ENCODE assay signal across 23 mouse cellular contexts in genomic region chr9:75898022-75898421, GRCm38 (mm10).
DNase-seq lines count a peak whose midpoint lies in the region; ATAC-seq and TF ChIP-seq lines count a peak whose summit lies in the region.
"Had no signal": no experiment of that assay in that cellular context is flagged by ENCODE, and none has a peak within 500 bp of the region (broad histone marks: within the 10 kb centered on the region; RNA-seq: fewer than 3 reads in every experiment).

No protein-coding gene starts in this region.

- no peaks in the 10 kb centered on the region for H3K27me3 ChIP-seq in liver, embryonic 12.5 days (replicated peaks)
- H3K27me3 ChIP-seq in liver, postnatal 0 days (ENCODE audit: insufficient read depth, low read length) = no peaks in the 10 kb centered on the region
- no peaks in the 10 kb centered on the region for H3K27me3 ChIP-seq in liver, embryonic 14.5 days (ENCODE audit: control insufficient read depth, insufficient read depth, low read length)
- H3K27me3 ChIP-seq in heart, embryonic 12.5 days (replicated peaks) = no peaks in the 10 kb centered on the region
- H3K27me3 ChIP-seq: CH12.LX; embryonic facial prominence, embryonic 12.5 days; forebrain, embryonic 13.5 days; hindbrain, embryonic 15.5 days had no signal

- H3K9ac ChIP-seq in liver, embryonic 12.5 days = no peak overlapping the region
- H3K9ac ChIP-seq in liver, postnatal 0 days (replicated peaks) = no peak overlapping the region
- H3K9ac ChIP-seq in liver, embryonic 14.5 days (replicated peaks) = no peak overlapping the region; the same call in 1 of the 2 replicates
- H3K9ac ChIP-seq in heart, embryonic 12.5 days = no peak overlapping the region
- H3K9ac ChIP-seq: embryonic facial prominence, embryonic 12.5 days; forebrain, embryonic 13.5 days; forebrain, postnatal 0 days; hindbrain, embryonic 15.5 days had no signal

- WGBS in liver, embryonic 12.5 days (ENCODE audit: insufficient replicate concordance) = 59% methylated on average over 4 of the region's 4 CpGs
- WGBS in liver, postnatal 0 days (ENCODE audit: insufficient replicate concordance) = 68% methylated on average over 4 of the region's 4 CpGs
- whole genome bisulfite sequencing in liver, embryonic 14.5 days (ENCODE audit: insufficient replicate concordance) = 52% methylated on average over 4 of the region's 4 CpGs
- 63% methylated on average over 4 of the region's 4 CpGs for WGBS in heart, embryonic 12.5 days

- H3K4me2 ChIP-seq in liver, embryonic 12.5 days = no peak overlapping the region
- no peak overlapping the region for H3K4me2 ChIP-seq in liver, postnatal 0 days (ENCODE audit: low read depth, low read length)
- H3K4me2 ChIP-seq in liver, embryonic 14.5 days (ENCODE audit: low read depth) = no peak overlapping the region
- H3K4me2 ChIP-seq in heart, embryonic 12.5 days = no peak overlapping the region
- H3K4me2 ChIP-seq: embryonic facial prominence, embryonic 12.5 days; forebrain, embryonic 13.5 days; heart, embryonic 11.5 days; hindbrain, embryonic 15.5 days had no signal

- no peak for TF ChIP-seq CTCF in liver, postnatal 0 days (IDR thresholded peaks at IDR 0.05; ENCODE audit: low read depth)
- TF ChIP-seq CTCF in liver, embryonic 14.5 days (IDR thresholded peaks at IDR 0.05; ENCODE audit: low read depth) = no peak

- H3K4me3 ChIP-seq in liver, embryonic 12.5 days = no peak overlapping the region
- no peak overlapping the region for H3K4me3 ChIP-seq in liver, postnatal 0 days (ENCODE audit: low read depth, low read length)
- no peak overlapping the region for H3K4me3 ChIP-seq in liver, embryonic 14.5 days (ENCODE audit: insufficient read depth in 1 of 2, low read depth in 2 of 2, low read length in 2 of 2)
- no peak overlapping the region for H3K4me3 ChIP-seq in heart, embryonic 12.5 days
- H3K4me3 ChIP-seq: embryonic facial prominence, embryonic 12.5 days; forebrain, embryonic 13.5 days; heart, adult 2 months; hindbrain, embryonic 15.5 days had no signal

- ATAC-seq in CD4-positive, CD25-positive, alpha-beta regulatory T cell, adult 4 months = no peak
- peak; percentile 87 for ATAC-seq in liver, embryonic 12.5 days
- no peak for ATAC-seq in liver, postnatal 0 days
- peak; percentile 56; the same call in 1 of the 2 replicates for ATAC-seq in liver, embryonic 14.5 days (ENCODE audit: insufficient read depth)
- no peak for ATAC-seq in heart, embryonic 12.5 days (ENCODE audit: insufficient number of reproducible peaks, low FRiP score)
- ATAC-seq: forebrain, embryonic 13.5 days; forebrain, postnatal 0 days; inflammation-experienced regulatory T-cells, adult 6 months had no signal

- TF ChIP-seq EP300 in liver, postnatal 0 days (IDR thresholded peaks at IDR 0.05; ENCODE audit: low read depth) = no peak
- no peak for TF ChIP-seq EP300 in liver, embryonic 14.5 days (IDR thresholded peaks at IDR 0.05; ENCODE audit: low read depth)

- no peak overlapping the region for H3K27ac ChIP-seq in liver, embryonic 12.5 days
- H3K27ac ChIP-seq in liver, postnatal 0 days (ENCODE audit: low read depth) = no peak overlapping the region
- no peak overlapping the region for H3K27ac ChIP-seq in liver, embryonic 14.5 days
- H3K27ac ChIP-seq in heart, embryonic 12.5 days (ENCODE audit: poor library complexity, severe bottlenecking) = no peak overlapping the region
- H3K27ac ChIP-seq: forebrain, embryonic 13.5 days; heart, adult 2 months; hindbrain, embryonic 15.5 days had no signal

- H3K9me3 ChIP-seq in liver, embryonic 12.5 days (replicated peaks) = no peaks in the 10 kb centered on the region
- no peaks in the 10 kb centered on the region for H3K9me3 ChIP-seq in liver, postnatal 0 days (ENCODE audit: low read length)
- no peaks in the 10 kb centered on the region for H3K9me3 ChIP-seq in liver, embryonic 14.5 days (ENCODE audit: control insufficient read depth, low read length)
- H3K9me3 ChIP-seq in heart, embryonic 12.5 days (replicated peaks) = no peaks in the 10 kb centered on the region
- H3K9me3 ChIP-seq: embryonic facial prominence, embryonic 12.5 days; forebrain, embryonic 13.5 days; hindbrain, embryonic 15.5 days had no signal

- peaks cover 7% of the 10 kb centered on the region for H3K4me1 ChIP-seq in liver, embryonic 12.5 days
- no peaks in the 10 kb centered on the region for H3K4me1 ChIP-seq in liver, postnatal 0 days (ENCODE audit: insufficient read depth)
- H3K4me1 ChIP-seq in liver, embryonic 14.5 days (replicated peaks; ENCODE audit: control insufficient read depth in 2 of 2, insufficient read depth in 2 of 2, low read length in 1 of 2) = no peaks in the 10 kb centered on the region; a peak in 1 of 4 replicates
- H3K4me1 ChIP-seq in heart, embryonic 12.5 days (replicated peaks) = 0 out of 2 replicates have a peak, but pooled peaks cover 3% of the 10 kb centered on the region
- H3K4me1 ChIP-seq: forebrain, embryonic 13.5 days; hindbrain, embryonic 15.5 days had no signal

- H3K36me3 ChIP-seq in liver, embryonic 12.5 days = no peaks in the 10 kb centered on the region
- H3K36me3 ChIP-seq in liver, postnatal 0 days (replicated peaks; ENCODE audit: insufficient read depth, low read length) = no peaks in the 10 kb centered on the region
- no peaks in the 10 kb centered on the region for H3K36me3 ChIP-seq in liver, embryonic 14.5 days (replicated peaks; ENCODE audit: control insufficient read depth, insufficient read depth, low read depth)
- no peaks in the 10 kb centered on the region for H3K36me3 ChIP-seq in heart, embryonic 12.5 days
- H3K36me3 ChIP-seq: embryonic facial prominence, embryonic 12.5 days; hindbrain, embryonic 15.5 days had no signal

- DNase-seq in CD4-positive, CD25-positive, alpha-beta regulatory T cell, adult 2 months (ENCODE audit: low read depth, low spot score) = peak; percentile 1
- no peak for DNase-seq in liver, postnatal 0 days
- no peak for DNase-seq in liver, embryonic 14.5 days (ENCODE audit: low read depth in 3 of 3, low spot score in 3 of 3)
- no peak for DNase-seq in lung, postnatal 14 days
- DNase-seq: adrenal gland, adult 2 months; adrenal gland, postnatal 25 days; B cell, adult 2 months; cerebellum, adult 11 months; cerebellum, adult 8-10 months; cerebellum, postnatal 14 days; embryo, embryonic 11 days; forebrain, postnatal 0 days; gastrocnemius, postnatal 14 days; heart, adult 2 months had no signal

Comparison
In these comparisons a context has a peak if more than half of its experiments do, and no peak if none do; other contexts are left out.
1. ATAC-seq: peak in liver, embryonic 12.5 days (single experiment) and liver, embryonic 14.5 days (single experiment); none in CD4-positive, CD25-positive, alpha-beta regulatory T cell, adult 4 months (single experiment), liver, postnatal 0 days (single experiment) and heart, embryonic 12.5 days (single experiment).